Mouse (Mus musculus) ES-E14 (cell line): Measurements from ENCODE around the gene Fli1.

ENCODE experiments used
- CHD2 ChIP-seq: IDR thresholded peaks from 2 replicates; pipeline ENCODE4 v1.6.1; 2014; ENCODE audit warnings: mild to moderate bottlenecking, low read depth, low read length, inconsistent platforms
- HCFC1 ChIP-seq: IDR thresholded peaks from 2 replicates; pipeline ENCODE4 v1.6.1; 2012; ENCODE audit warnings: low read length, inconsistent platforms, borderline replicate concordance; ENCODE audit not compliant: insufficient read depth
- MAFK ChIP-seq: IDR thresholded peaks from 2 replicates; pipeline ENCODE4 v1.6.1; 2014; ENCODE audit warnings: mild to moderate bottlenecking, low read depth, low read length, inconsistent platforms; ENCODE audit not compliant: insufficient read depth
- ZC3H11A ChIP-seq: IDR thresholded peaks from 2 replicates; pipeline ENCODE4 v1.6.1; 2012; ENCODE audit warnings: low read depth, mild to moderate bottlenecking, inconsistent platforms, low read length, borderline replicate concordance
- ZNF384 ChIP-seq: IDR thresholded peaks from 2 replicates; pipeline ENCODE4 v1.6.1; 2012; ENCODE audit warnings: low read depth, low read length, inconsistent platforms

GRCm38 (mm10) chr9:32410671-32411070, 132.0 kb downstream of the Fli1 start:
- TF ChIP-seq HCFC1 (no peak), ZC3H11A (no peak), ZNF384 (no peak), MAFK (no peak), CHD2 (no peak)
